Mouse (Mus musculus) small intestine, adult 2 months (tissue): ENCODE data around the gene Gfi1.

Experiments used
- CTCF ChIP-seq: fragments of 200-500 bp; IDR thresholded peaks from 2 replicates; pipeline ENCODE4 v1.5.1; 2012; ENCODE audit warnings: low read depth, mild to moderate bottlenecking, control low read depth, inconsistent platforms, low read length, moderate library complexity, mixed read lengths; ENCODE audit not compliant: insufficient replicate concordance, insufficient read length; ENCODE audit errors: extremely low read depth
- POLR2A ChIP-seq: fragments of 200-500 bp; IDR thresholded peaks from 2 replicates; pipeline ENCODE4 v1.6.1; 2012; ENCODE audit warnings: low read depth, mild to moderate bottlenecking, control low read depth, inconsistent platforms, low read length, moderate library complexity

- TF ChIP-seq CTCF (no peak), POLR2A (no peak)
Measured at GRCm38 (mm10) chr5:107687592-107688498, 38.0 kb downstream of the Gfi1 start.
